Mouse (Mus musculus) liver, embryonic 14.5 days (tissue): ENCODE data around the gene Smim13. TPM values are rescaled to one million over a fixed set of nuclear protein-coding genes. Genes with fewer than 3 reads are reported as not detected.
"Not testable (repeated sequence)": the region's sequence is repeated elsewhere in the genome, so short reads cannot be mapped to it uniquely, and the experiment has no call there.

Experiments used
- ATAC-seq: fragments of 200-750 bp; cut with Nextera tagmentation; 2 replicates; pipeline ENCODE4 v1.8.0; 2017; ENCODE audit warnings: moderate number of reproducible peaks, mild to moderate bottlenecking, moderate library complexity; ENCODE audit not compliant: insufficient read depth
- DNase-seq, 3 experiments: peaks; one replicate each; pipeline ENCODE4 v3.0.0-alpha.2; 2012 to 2013; ENCODE audit warnings: low read depth in 3 of 3, low spot score in 3 of 3
- H3K27ac ChIP-seq: fragments of 300-500 bp; sonication (generic); 2 replicates; pipeline ENCODE4 v1.5.1; 2014; ENCODE audit warnings: moderate library complexity, mild to moderate bottlenecking, control low read depth, inconsistent platforms
- H3K27me3 ChIP-seq: fragments of 300-500 bp; sonication (generic); 2 replicates; pipeline ENCODE4 v1.6.1; 2014; ENCODE audit warnings: mild to moderate bottlenecking, low read length, moderate library complexity; ENCODE audit not compliant: control insufficient read depth, insufficient read depth
- H3K36me3 ChIP-seq: fragments of 300-500 bp; sonication (generic); replicated peaks from 2 replicates; pipeline ENCODE4 v1.6.1; 2014; ENCODE audit warnings: low read depth; ENCODE audit not compliant: control insufficient read depth, insufficient read depth
- H3K4me1 ChIP-seq, 2 experiments: fragments of 200-500 bp in 1 of 2; fragments of 300-500 bp in 1 of 2; sonication (generic) in 1 of 2; replicated peaks; 2 replicates each; pipeline ENCODE4 v1.6.1; 2012 to 2014; ENCODE audit warnings: antibody characterized with exemption in 1 of 2, inconsistent platforms in 1 of 2, low read length in 1 of 2; ENCODE audit not compliant: control insufficient read depth in 2 of 2, insufficient read depth in 2 of 2
- H3K4me2 ChIP-seq: fragments of 300-500 bp; sonication (generic); 2 replicates; pipeline ENCODE4 v1.6.1; 2014; ENCODE audit warnings: low read depth, mild to moderate bottlenecking, control low read depth, moderate library complexity
- H3K4me3 ChIP-seq, 2 experiments: fragments of 200-500 bp in 1 of 2; fragments of 300-500 bp in 1 of 2; sonication (generic) in 1 of 2; 2 replicates each; pipeline ENCODE4 v1.5.1; 2012 to 2014; ENCODE audit warnings: low read depth in 2 of 2, low read length in 2 of 2, mild to moderate bottlenecking in 2 of 2, control low read depth in 1 of 2, inconsistent platforms in 1 of 2, moderate library complexity in 1 of 2; ENCODE audit not compliant: insufficient read depth in 1 of 2
- H3K9ac ChIP-seq: fragments of 300-500 bp; sonication (generic); replicated peaks from 2 replicates; pipeline ENCODE4 v1.6.1; 2014; ENCODE audit warnings: mild to moderate bottlenecking, control low read depth, moderate library complexity
- H3K9me3 ChIP-seq: fragments of 300-500 bp; sonication (generic); 2 replicates; pipeline ENCODE4 v1.6.1; 2016; ENCODE audit warnings: low read length, mixed read lengths; ENCODE audit not compliant: control insufficient read depth
- CTCF ChIP-seq: IDR thresholded peaks from 2 replicates; pipeline ENCODE4 v1.5.1; 2016; ENCODE audit warnings: antibody characterized with exemption, low read depth, control low read depth
- EP300 ChIP-seq: IDR thresholded peaks from 2 replicates; pipeline ENCODE4 v1.6.1; 2016; ENCODE audit warnings: antibody characterized with exemption, low read depth
- WGBS: fragments of 180-500 bp; shearing (Covaris S2); extraction: QIAGEN DNeasy Blood & Tissue Kit; methylation state at CpG from one replicate; pipeline ENCODE4 v1.1.7; 2014; ENCODE audit not compliant: insufficient replicate concordance; 5-methylcytosine and 5-hydroxymethylcytosine counted together
- polyA plus RNA-seq, 2 experiments: library from polyadenylated mRNA; depleted of rRNA in 1 of 2; stranded (reverse) in 1 of 2; unstranded in 1 of 2; fragments of >200 nt; fragmentation: Nextera tagmentation in 1 of 2; extraction: Ambion mirVana in 1 of 2; gene quantifications; 2 replicates each; pipeline versions ENCODE4 v1.2.1 to v1.2.3; 2012 to 2014

Gene Smim13
- polyA plus RNA-seq, 2 experiments = 3.1 to 3.8 TPM

GRCm38 (mm10) chr13:41244306-41244830 lies 5.3 kb upstream of the Smim13 start:
- no peak for ATAC-seq
- no peaks in the 10 kb centered on the region for H3K9me3 ChIP-seq
- H3K4me2 ChIP-seq = no peak overlapping the region
- peaks cover 3 to 6% of the 10 kb centered on the region in 2 experiments; a peak in 2 of 4 replicates for H3K4me1 ChIP-seq
- no peaks in the 10 kb centered on the region for H3K36me3 ChIP-seq
- 42% methylated on average over 6 of the region's 6 CpGs for WGBS
- no peak overlapping the region for H3K4me3 ChIP-seq
- H3K27me3 ChIP-seq = no peaks in the 10 kb centered on the region
- TF ChIP-seq CTCF = no peak
- no peak for TF ChIP-seq EP300
- H3K27ac ChIP-seq = no peak overlapping the region
- DNase-seq = no peak
- H3K9ac ChIP-seq = no peak overlapping the region

- peak overlapping the region; percentile 56 to 79 for H3K4me3 ChIP-seq
- ATAC-seq = peak; percentile 62
- TF ChIP-seq CTCF = no peak
- peak; percentile 70 for TF ChIP-seq EP300
- peak overlapping the region; percentile 29 for H3K9ac ChIP-seq
- peak; percentile 67 to 79 (median 69) for DNase-seq
- H3K4me2 ChIP-seq = peak overlapping the region; percentile 92
- peak overlapping the region; percentile 4 for H3K27ac ChIP-seq
- no peaks in the 10 kb centered on the region for H3K27me3 ChIP-seq
- H3K4me1 ChIP-seq = peaks cover 9% of the 10 kb centered on the region in 2 experiments
- 41% methylated on average over 12 of the region's 12 CpGs for WGBS
- H3K9me3 ChIP-seq = no peaks in the 10 kb centered on the region
- H3K36me3 ChIP-seq = no peaks in the 10 kb centered on the region
Measured at GRCm38 (mm10) chr13:41248751-41249520, 708 bp upstream of the Smim13 start.

DNA sequence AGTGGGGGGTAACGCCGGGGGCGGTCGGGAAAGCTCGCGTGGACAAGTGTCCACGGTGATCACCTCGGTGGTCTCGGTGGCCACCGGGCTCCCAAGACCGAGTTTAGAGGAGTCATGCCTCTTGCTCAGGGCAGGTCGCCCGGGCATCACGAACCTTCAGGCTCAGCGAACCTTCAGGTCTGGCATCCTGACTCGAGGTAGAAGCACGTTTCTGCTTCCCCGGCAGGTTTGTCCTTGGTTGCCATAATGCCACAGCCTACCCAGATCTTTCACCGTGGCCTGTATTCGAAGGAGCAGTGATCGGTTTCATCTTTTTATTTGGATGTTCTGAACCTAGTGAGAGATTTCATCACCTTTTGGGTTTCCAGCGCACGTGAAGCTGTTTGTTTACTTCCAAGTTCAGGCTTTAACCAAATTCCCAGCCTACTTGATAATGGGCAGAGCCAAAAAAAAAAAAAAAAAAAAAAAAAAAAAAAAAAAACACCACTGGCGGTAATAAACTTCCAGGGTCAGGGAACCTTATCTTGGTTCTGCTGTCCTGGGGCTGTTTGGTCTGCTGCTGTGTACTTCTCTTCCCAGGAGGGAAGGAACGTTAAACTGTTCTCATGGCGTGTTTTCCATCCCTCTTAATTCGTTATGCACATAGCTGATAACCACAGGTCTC lies 806 bp downstream of the Smim13 start:
- no peaks in the 10 kb centered on the region for H3K9me3 ChIP-seq
- DNase-seq (no peak), ATAC-seq (no peak)
- no peaks in the 10 kb centered on the region for H3K36me3 ChIP-seq
- peak overlapping the region; percentile 49 for H3K27ac ChIP-seq
- H3K4me1 ChIP-seq = peaks cover 9% of the 10 kb centered on the region in 2 experiments
- peak overlapping the region; percentile 70 for H3K9ac ChIP-seq
- under 1% methylated on average over 27 of the region's 27 CpGs for WGBS
- TF ChIP-seq EP300 (no peak; the same call in 1 of the 2 replicates), CTCF (no peak; the same call in 1 of the 2 replicates)
- no peaks in the 10 kb centered on the region for H3K27me3 ChIP-seq
- H3K4me2 ChIP-seq = peak overlapping the region; percentile 92
- peak overlapping the region; percentile 79 to 85 for H3K4me3 ChIP-seq

DNA sequence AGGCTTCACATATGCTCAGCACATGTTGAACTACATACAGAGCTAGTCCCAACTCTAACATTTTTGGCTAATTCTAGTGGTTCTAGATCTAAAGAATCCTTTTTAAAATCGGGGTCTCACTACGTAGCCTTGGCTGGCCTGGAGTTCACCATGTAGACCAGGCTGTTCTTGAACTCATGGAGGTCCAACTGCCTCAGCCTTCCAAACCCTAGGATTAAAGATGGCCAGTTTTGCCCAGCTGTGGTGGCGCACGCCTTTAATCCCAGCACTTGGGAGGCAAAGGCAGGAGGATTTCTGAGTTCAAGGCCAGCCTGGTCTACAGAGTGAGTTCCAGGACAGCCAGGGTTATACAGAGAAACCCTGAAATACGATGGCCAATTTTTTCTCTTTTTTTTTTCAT lies 1.6 kb downstream of the Smim13 start:
- peak overlapping the region; percentile 92 for H3K4me2 ChIP-seq
- peak overlapping the region in 1 of 2 experiments; percentile 79; a peak in 1 of 4 replicates for H3K4me3 ChIP-seq
- H3K27me3 ChIP-seq, DNase-seq, H3K4me1 ChIP-seq, H3K9ac ChIP-seq, H3K27ac ChIP-seq, H3K36me3 ChIP-seq, H3K9me3 ChIP-seq, ATAC-seq: not testable (repeated sequence)
- 79% methylated on average over 5 of the region's 5 CpGs for WGBS

DNA sequence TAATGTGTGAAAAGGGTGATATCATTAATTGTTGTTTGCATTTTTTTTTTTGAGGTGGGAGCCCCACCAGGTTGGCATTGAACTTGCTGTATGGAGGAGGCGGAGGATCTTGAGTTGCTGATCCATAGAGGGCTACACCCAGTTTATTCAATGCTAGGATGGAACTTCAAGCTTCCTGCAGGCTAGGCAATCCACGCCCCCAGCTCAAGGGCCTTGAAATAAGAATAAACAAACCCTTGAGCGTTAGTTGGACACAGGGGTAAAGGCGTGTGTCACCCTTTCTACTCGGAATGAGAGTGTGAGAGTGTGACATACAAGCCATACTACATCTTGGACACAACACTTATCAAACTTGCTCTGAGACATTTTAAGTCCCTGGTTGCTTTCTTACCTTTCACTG lies 2.0 kb downstream of the Smim13 start:
- H3K9ac ChIP-seq = no peak overlapping the region
- ATAC-seq = no peak
- no peak for TF ChIP-seq EP300
- TF ChIP-seq CTCF = no peak
- DNase-seq = no peak
- no peak overlapping the region for H3K27ac ChIP-seq
- H3K27me3 ChIP-seq = no peaks in the 10 kb centered on the region
- no peaks in the 10 kb centered on the region for H3K36me3 ChIP-seq
- WGBS = 71% methylated on average over 5 of the region's 5 CpGs
- no peaks in the 10 kb centered on the region for H3K9me3 ChIP-seq
- peaks cover 9% of the 10 kb centered on the region in 2 experiments for H3K4me1 ChIP-seq
- no peak overlapping the region for H3K4me2 ChIP-seq
- H3K4me3 ChIP-seq = no peak overlapping the region
